Mouse (Mus musculus): ENCODE results near the gene Fosl2. TPM values are rescaled to one million over a fixed set of nuclear protein-coding genes. Genes with fewer than 3 reads are reported as not detected.

Gene Fosl2
- polyA plus RNA-seq, 2 experiments: 0.37 to 0.73 TPM

- Histone ChIP-seq H3K4me1 (replicated peaks; ENCODE audit: control insufficient read depth in 2 of 2, insufficient read depth in 2 of 2, low read length in 1 of 2) (0 out of 4 replicates have a peak, but pooled peaks cover 0 to 3% of the 10 kb centered on the region in 2 experiments), H3K4me2 (ENCODE audit: low read depth) (peak overlapping the region; percentile 57; the same call in 1 of the 2 replicates), H3K4me3 (ENCODE audit: insufficient read depth in 1 of 2, low read depth in 2 of 2, low read length in 2 of 2) (peak overlapping the region; percentile 3 to 30; a peak in 2 of 4 replicates), H3K36me3 (replicated peaks; ENCODE audit: control insufficient read depth, insufficient read depth, low read depth) (no peaks in the 10 kb centered on the region), H3K27ac (no peak overlapping the region), H3K9ac (replicated peaks) (no peak overlapping the region), H3K27me3 (ENCODE audit: control insufficient read depth, insufficient read depth, low read length) (peaks cover 44% of the 10 kb centered on the region), H3K9me3 (ENCODE audit: control insufficient read depth, low read length) (no peaks in the 10 kb centered on the region)
- ATAC-seq (ENCODE audit: insufficient read depth) (no peak), DNase-seq (ENCODE audit: low read depth in 3 of 3, low spot score in 3 of 3) (no peak)
- TF ChIP-seq EP300 (IDR thresholded peaks at IDR 0.05; ENCODE audit: low read depth) (no peak), CTCF (IDR thresholded peaks at IDR 0.05; ENCODE audit: low read depth) (no peak)
- 50% methylated on average over 10 of the region's 10 CpGs for WGBS (ENCODE audit: insufficient replicate concordance)
These were observed 3.0 kb downstream of the Fosl2 start for GRCm38 (mm10) chr5:32138446-32139195.

GRCm38 (mm10) chr5:32139516-32140037 lies 4.0 kb downstream of the Fosl2 start:
- H3K27ac ChIP-seq: no peak overlapping the region
- DNase-seq (ENCODE audit: low read depth in 3 of 3, low spot score in 3 of 3) (no peak), ATAC-seq (ENCODE audit: insufficient read depth) (no peak)
- no peak overlapping the region for H3K9ac ChIP-seq (replicated peaks)
- TF ChIP-seq CTCF (IDR thresholded peaks at IDR 0.05; ENCODE audit: low read depth) (peak; percentile 69), EP300 (IDR thresholded peaks at IDR 0.05; ENCODE audit: low read depth) (no peak)
- no peaks in the 10 kb centered on the region for H3K9me3 ChIP-seq (ENCODE audit: control insufficient read depth, low read length)
- peaks cover 34% of the 10 kb centered on the region for H3K27me3 ChIP-seq (ENCODE audit: control insufficient read depth, insufficient read depth, low read length)
- WGBS (ENCODE audit: insufficient replicate concordance): 50% methylated on average over 9 of the region's 9 CpGs
- no peak overlapping the region for H3K4me3 ChIP-seq (ENCODE audit: insufficient read depth in 1 of 2, low read depth in 2 of 2, low read length in 2 of 2)
- H3K36me3 ChIP-seq (replicated peaks; ENCODE audit: control insufficient read depth, insufficient read depth, low read depth): no peaks in the 10 kb centered on the region
- peak overlapping the region; percentile 20; the same call in 1 of the 2 replicates for H3K4me2 ChIP-seq (ENCODE audit: low read depth)
- no peaks in the 10 kb centered on the region for H3K4me1 ChIP-seq (replicated peaks; ENCODE audit: control insufficient read depth in 2 of 2, insufficient read depth in 2 of 2, low read length in 1 of 2)

DNA sequence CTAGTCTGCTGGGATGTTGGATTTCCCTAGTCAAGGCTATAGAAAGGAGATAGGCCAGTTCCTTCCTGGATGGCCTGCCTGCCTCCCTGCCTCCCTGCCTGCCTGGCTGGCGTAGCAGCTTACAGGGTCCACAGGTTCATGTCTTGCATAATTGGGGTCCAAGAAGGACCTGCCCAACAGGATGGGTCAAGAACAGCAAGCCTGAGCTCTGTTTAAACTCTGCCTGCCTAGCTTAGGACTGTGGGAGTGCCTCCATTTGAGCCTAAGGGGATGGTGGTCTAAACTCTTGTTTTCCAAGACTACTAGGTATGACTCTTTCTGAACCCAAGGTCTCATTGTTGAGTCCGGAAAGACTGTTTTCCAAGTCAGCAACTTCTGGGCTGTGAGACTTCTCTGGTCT lies 6.3 kb downstream of the Fosl2 start:
- Histone ChIP-seq H3K9me3 (ENCODE audit: control insufficient read depth, low read length) (no peaks in the 10 kb centered on the region), H3K4me1 (replicated peaks; ENCODE audit: control insufficient read depth in 2 of 2, insufficient read depth in 2 of 2, low read length in 1 of 2) (no peaks in the 10 kb centered on the region), H3K36me3 (replicated peaks; ENCODE audit: control insufficient read depth, insufficient read depth, low read depth) (no peaks in the 10 kb centered on the region), H3K4me3 (ENCODE audit: insufficient read depth in 1 of 2, low read depth in 2 of 2, low read length in 2 of 2) (no peak overlapping the region), H3K4me2 (ENCODE audit: low read depth) (no peak overlapping the region), H3K9ac (replicated peaks) (no peak overlapping the region), H3K27me3 (ENCODE audit: control insufficient read depth, insufficient read depth, low read length) (peaks cover 11% of the 10 kb centered on the region), H3K27ac (no peak overlapping the region)
- no peak for ATAC-seq (ENCODE audit: insufficient read depth)
- TF ChIP-seq EP300 (IDR thresholded peaks at IDR 0.05; ENCODE audit: low read depth): no peak
- no peak for TF ChIP-seq CTCF (IDR thresholded peaks at IDR 0.05; ENCODE audit: low read depth)
- WGBS (ENCODE audit: insufficient replicate concordance): 44% methylated on average over 2 of the region's 2 CpGs
- no peak for DNase-seq (ENCODE audit: low read depth in 3 of 3, low spot score in 3 of 3)

- Histone ChIP-seq H3K27me3 (ENCODE audit: control insufficient read depth, insufficient read depth, low read length) (no peaks in the 10 kb centered on the region), H3K36me3 (replicated peaks; ENCODE audit: control insufficient read depth, insufficient read depth, low read depth) (no peaks in the 10 kb centered on the region), H3K4me2 (ENCODE audit: low read depth) (no peak overlapping the region), H3K4me1 (replicated peaks; ENCODE audit: control insufficient read depth in 2 of 2, insufficient read depth in 2 of 2, low read length in 1 of 2) (no peaks in the 10 kb centered on the region), H3K9me3 (ENCODE audit: control insufficient read depth, low read length) (no peaks in the 10 kb centered on the region), H3K9ac (replicated peaks) (no peak overlapping the region), H3K4me3 (ENCODE audit: insufficient read depth in 1 of 2, low read depth in 2 of 2, low read length in 2 of 2) (no peak overlapping the region), H3K27ac (no peak overlapping the region)
- DNase-seq (ENCODE audit: low read depth in 3 of 3, low spot score in 3 of 3) (no peak), ATAC-seq (ENCODE audit: insufficient read depth) (no peak)
- 73% methylated on average over 13 of the region's 13 CpGs for WGBS (ENCODE audit: insufficient replicate concordance)
- TF ChIP-seq EP300 (IDR thresholded peaks at IDR 0.05; ENCODE audit: low read depth) (no peak), CTCF (IDR thresholded peaks at IDR 0.05; ENCODE audit: low read depth) (no peak)
These were observed 7.9 kb downstream of the Fosl2 start for GRCm38 (mm10) chr5:32143433-32143970.

GRCm38 (mm10) chr5:32146281-32146680 lies 10.7 kb downstream of the Fosl2 start:
- DNase-seq (ENCODE audit: low read depth in 3 of 3, low spot score in 3 of 3) (no peak), ATAC-seq (ENCODE audit: insufficient read depth) (no peak)
- no peak overlapping the region for H3K27ac ChIP-seq
- H3K36me3 ChIP-seq (replicated peaks; ENCODE audit: control insufficient read depth, insufficient read depth, low read depth): no peaks in the 10 kb centered on the region
- TF ChIP-seq EP300 (IDR thresholded peaks at IDR 0.05; ENCODE audit: low read depth) (no peak), CTCF (IDR thresholded peaks at IDR 0.05; ENCODE audit: low read depth) (no peak)
- H3K4me2 ChIP-seq (ENCODE audit: low read depth): no peak overlapping the region
- H3K9me3 ChIP-seq (ENCODE audit: control insufficient read depth, low read length): no peaks in the 10 kb centered on the region
- H3K9ac ChIP-seq (replicated peaks): no peak overlapping the region
- H3K4me1 ChIP-seq (replicated peaks; ENCODE audit: control insufficient read depth in 2 of 2, insufficient read depth in 2 of 2, low read length in 1 of 2): no peaks in the 10 kb centered on the region
- no peak overlapping the region for H3K4me3 ChIP-seq (ENCODE audit: insufficient read depth in 1 of 2, low read depth in 2 of 2, low read length in 2 of 2)
- no peaks in the 10 kb centered on the region for H3K27me3 ChIP-seq (ENCODE audit: control insufficient read depth, insufficient read depth, low read length)
- WGBS (ENCODE audit: insufficient replicate concordance): 80% methylated on average over 6 of the region's 6 CpGs
